Mouse (Mus musculus) brain, adult 2 months (tissue): ENCODE data around the gene Tln1.

Experiments
- DNase-seq: peaks from one replicate; pipeline ENCODE4 v3.0.0; 2011; ENCODE audit warnings: low read depth, low spot score

The Tln1 gene

GRCm38 (mm10) chr4:43547160-43547559 is 15.3 kb downstream of the Tln1 start:
- DNase-seq, result no peak

GRCm38 (mm10) chr4:43546375-43547047 is 16.0 kb downstream of the Tln1 start:
- no peak for DNase-seq

- no peak for DNase-seq
These were observed 20.4 kb downstream of the Tln1 start for GRCm38 (mm10) chr4:43542044-43542443.

GRCm38 (mm10) chr4:43536031-43536430 is 26.5 kb downstream of the Tln1 start:
- no peak for DNase-seq

GRCm38 (mm10) chr4:43535628-43536027 is 26.9 kb downstream of the Tln1 start:
- no peak for DNase-seq

GRCm38 (mm10) chr4:43533270-43533669 is 29.2 kb downstream of the Tln1 start:
- DNase-seq, result no peak

- DNase-seq, result peak; percentile 91
These were observed 31.9 kb downstream of the Tln1 start for GRCm38 (mm10) chr4:43530581-43530980.

GRCm38 (mm10) chr4:43530081-43530501 is 32.4 kb downstream of the Tln1 start:
- peak; percentile 20 for DNase-seq

GRCm38 (mm10) chr4:43528487-43528886 is 34.0 kb downstream of the Tln1 start:
- no peak for DNase-seq

- DNase-seq, result no peak
These were observed 34.6 kb downstream of the Tln1 start for GRCm38 (mm10) chr4:43527880-43528279.

GRCm38 (mm10) chr4:43519956-43520355 is 42.5 kb downstream of the Tln1 start:
- DNase-seq, result peak; percentile 93

- no peak for DNase-seq
These were observed 42.9 kb downstream of the Tln1 start for GRCm38 (mm10) chr4:43519551-43519950.

- DNase-seq, result no peak
These were observed 46.5 kb downstream of the Tln1 start for GRCm38 (mm10) chr4:43515764-43516708.

GRCm38 (mm10) chr4:43513791-43514190 is 48.7 kb downstream of the Tln1 start:
- no peak for DNase-seq

- DNase-seq, result no peak
These were observed 49.2 kb downstream of the Tln1 start for GRCm38 (mm10) chr4:43513300-43513699.

GRCm38 (mm10) chr4:43512653-43513052 is 49.8 kb downstream of the Tln1 start:
- no peak for DNase-seq

- DNase-seq, result no peak
These were observed 50.6 kb downstream of the Tln1 start for GRCm38 (mm10) chr4:43511675-43512454.

- DNase-seq, result no peak
These were observed 53.4 kb downstream of the Tln1 start for GRCm38 (mm10) chr4:43509109-43509508.

- DNase-seq, result peak; percentile 64
These were observed 53.9 kb downstream of the Tln1 start for GRCm38 (mm10) chr4:43508666-43508997.

GRCm38 (mm10) chr4:43507938-43508665 is 54.4 kb downstream of the Tln1 start:
- DNase-seq, result no peak

- DNase-seq, result peak; percentile 86
These were observed 55.8 kb downstream of the Tln1 start, which contains the start of gene Car9 for GRCm38 (mm10) chr4:43506536-43507185. Gene Car9 (plus strand): TSS chr4:43506966.
